Mouse (Mus musculus): ENCODE results near the gene Slc24a4. TPM values are rescaled to one million over a fixed set of nuclear protein-coding genes. Genes with fewer than 3 reads are reported as not detected.

The Slc24a4 gene
- polyA plus RNA-seq (2016; fragmentation: Nextera tagmentation; extraction: Ambion mirVana): 0.79 and 0.88 TPM in 2 replicates

- Histone ChIP-seq H3K4me1 (peaks cover 24% of the 10 kb centered on the region), H3K9ac (replicated peaks) (peak within 1 kb of the TSS; percentile 46), H3K9me3 (no peaks in the 10 kb centered on the region), H3K4me3 (peak within 1 kb of the TSS; percentile 55), H3K4me2 (replicated peaks) (peak within 1 kb of the TSS; percentile 98), H3K36me3 (no peaks in the 10 kb centered on the region), H3K27ac (replicated peaks) (no peak within 1 kb of the TSS), H3K27me3 (peaks cover 64% of the 10 kb centered on the region)
- peak; percentile 49 for ATAC-seq (ENCODE audit: low FRiP score, low read depth)
- WGBS: under 1% methylated on average over 22 of the region's 34 CpGs
These were observed at the start of gene Slc24a4 for GRCm38 (mm10) chr12:102128081-102128790. Slc24a4 (plus strand) TSS chr12:102128733.

DNA sequence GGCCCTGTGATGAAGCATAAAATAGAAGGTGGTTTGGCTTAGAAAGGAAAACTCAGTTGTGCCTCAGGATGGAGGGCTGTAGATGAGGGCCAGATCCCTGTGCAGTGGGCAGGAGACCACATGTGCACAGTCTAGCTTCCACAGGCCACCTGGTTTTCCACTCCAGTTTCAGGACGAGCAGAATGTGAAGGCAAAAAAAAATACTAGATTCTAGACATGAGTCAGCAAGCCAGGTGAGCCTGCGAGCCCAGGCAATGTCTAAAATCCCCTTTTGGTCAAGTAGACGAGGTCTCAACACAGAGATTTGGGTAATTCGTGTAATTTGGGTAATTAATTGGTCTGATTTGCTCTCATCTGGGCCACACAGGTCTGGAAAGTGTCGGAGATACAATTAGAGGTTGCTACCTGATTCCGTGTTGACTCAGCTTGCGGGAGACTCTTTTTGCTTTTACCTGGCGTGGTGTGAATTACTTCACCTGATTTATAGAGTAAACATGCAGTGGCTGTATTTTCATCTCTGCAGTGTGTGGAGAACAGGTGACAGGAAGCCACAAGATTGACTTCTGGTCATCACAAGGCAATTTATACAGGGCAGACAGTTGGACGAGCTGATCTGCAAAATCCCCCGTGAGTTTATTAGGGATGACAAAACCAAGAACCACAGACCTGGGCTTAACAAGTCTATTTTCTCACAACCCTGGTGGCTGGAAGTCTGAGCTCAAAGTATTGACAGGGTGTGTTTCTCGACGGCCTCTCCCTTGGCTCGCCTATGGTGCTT is 45.7 kb upstream of the Slc24a4 start:
- 84% methylated on average over 13 of the region's 13 CpGs for whole genome bisulfite sequencing
- ATAC-seq (ENCODE audit: low FRiP score, low read depth): no peak
- Histone ChIP-seq H3K4me3 (no peak overlapping the region), H3K27ac (replicated peaks) (no peak overlapping the region), H3K4me2 (replicated peaks) (no peak overlapping the region), H3K9ac (replicated peaks) (no peak overlapping the region), H3K4me1 (no peaks in the 10 kb centered on the region), H3K36me3 (no peaks in the 10 kb centered on the region), H3K27me3 (no peaks in the 10 kb centered on the region), H3K9me3 (no peaks in the 10 kb centered on the region)

DNA sequence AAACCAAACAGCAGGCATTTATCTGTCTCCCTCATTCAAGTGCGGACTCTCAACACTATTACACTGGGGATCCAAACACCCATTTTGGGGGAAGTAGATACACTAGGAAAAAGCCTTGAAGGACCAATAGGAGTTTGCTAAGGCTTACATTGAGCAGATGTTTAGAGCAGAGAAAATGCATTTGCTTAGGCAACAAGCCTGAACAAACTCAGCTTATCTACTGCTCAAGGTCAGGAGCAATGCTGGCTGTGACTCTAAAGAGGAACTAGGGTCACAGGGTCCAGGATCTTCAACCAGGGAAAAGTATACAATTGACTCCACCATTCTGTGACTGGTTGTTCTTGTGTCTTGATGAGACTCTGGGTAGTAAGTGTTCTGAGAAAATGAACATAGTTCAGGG is 38.0 kb upstream of the Slc24a4 start:
- 85% methylated on average over 1 of the region's 1 CpGs for WGBS
- H3K9me3 ChIP-seq: no peaks in the 10 kb centered on the region
- H3K4me1 ChIP-seq: no peaks in the 10 kb centered on the region
- H3K36me3 ChIP-seq: no peaks in the 10 kb centered on the region
- no peak overlapping the region for H3K9ac ChIP-seq (replicated peaks)
- no peak for ATAC-seq (ENCODE audit: low FRiP score, low read depth)
- no peak overlapping the region for H3K27ac ChIP-seq (replicated peaks)
- no peaks in the 10 kb centered on the region for H3K27me3 ChIP-seq
- H3K4me3 ChIP-seq: no peak overlapping the region
- H3K4me2 ChIP-seq (replicated peaks): no peak overlapping the region

DNA sequence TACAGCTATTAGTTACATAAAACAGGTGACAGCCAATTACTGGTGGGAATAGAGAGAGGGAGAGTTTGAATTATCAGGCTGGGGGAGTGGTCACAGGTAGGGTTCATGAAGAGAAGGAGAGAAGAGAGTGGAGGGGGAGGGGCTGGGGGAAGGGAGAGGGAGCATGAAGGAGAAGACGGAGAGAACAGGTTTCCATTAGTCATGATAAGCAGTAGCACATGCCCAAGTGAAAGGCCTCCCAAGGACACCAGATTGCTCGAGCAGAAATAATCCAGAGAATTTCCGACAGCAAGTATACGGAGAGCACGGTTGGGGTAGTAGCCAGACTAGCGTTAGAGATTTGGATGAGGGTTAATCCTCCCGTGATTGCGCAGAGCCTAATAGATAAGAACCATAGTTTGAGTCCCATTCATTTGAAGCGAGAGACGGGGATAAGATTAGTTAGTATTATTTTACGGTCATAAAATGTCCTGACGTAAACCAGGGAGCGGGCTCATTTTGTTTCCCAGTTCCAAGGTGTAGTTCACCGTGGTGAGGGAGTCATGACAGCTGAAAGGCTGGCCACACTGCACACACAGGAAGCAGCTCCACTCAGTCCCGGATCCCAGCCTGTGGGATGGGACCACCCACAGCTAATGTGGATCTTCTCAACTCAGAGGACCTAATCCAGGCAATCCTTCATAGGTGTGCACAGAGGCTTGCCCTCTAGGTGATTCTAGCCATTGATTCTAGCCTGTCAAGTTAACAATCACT is 36.0 kb upstream of the Slc24a4 start:
- Histone ChIP-seq H3K9ac (replicated peaks) (no peak overlapping the region), H3K27me3 (no peaks in the 10 kb centered on the region), H3K27ac (replicated peaks) (no peak overlapping the region), H3K4me1 (no peaks in the 10 kb centered on the region), H3K4me3 (no peak overlapping the region), H3K36me3 (no peaks in the 10 kb centered on the region), H3K9me3 (no peaks in the 10 kb centered on the region), H3K4me2 (replicated peaks) (no peak overlapping the region)
- no peak for ATAC-seq (ENCODE audit: low FRiP score, low read depth)
- 85% methylated on average over 15 of the region's 15 CpGs for WGBS

DNA sequence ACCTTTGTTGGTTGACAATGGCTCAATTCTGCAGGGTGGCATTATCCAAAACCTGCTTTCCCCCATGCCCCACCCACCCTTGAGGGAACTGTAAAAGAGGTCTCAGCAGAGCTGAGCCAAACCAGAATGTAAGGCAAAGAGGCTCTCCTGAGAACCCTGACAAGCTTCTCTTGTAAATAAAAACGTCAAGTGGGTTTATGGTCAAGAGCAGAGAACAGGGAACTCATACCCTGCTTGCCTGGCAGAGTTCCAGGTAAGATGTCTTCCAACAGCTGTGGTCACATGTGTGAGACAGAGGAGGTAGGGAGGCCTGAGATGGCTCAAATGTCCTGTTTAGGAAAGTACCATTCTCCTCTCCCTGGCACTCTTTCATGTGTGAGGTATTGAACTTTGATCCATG is 22.5 kb upstream of the Slc24a4 start:
- Histone ChIP-seq H3K9me3 (no peaks in the 10 kb centered on the region), H3K4me1 (peaks cover 4% of the 10 kb centered on the region; the same call in 1 of the 2 replicates), H3K9ac (replicated peaks) (no peak overlapping the region), H3K27ac (replicated peaks) (no peak overlapping the region), H3K4me3 (no peak overlapping the region), H3K27me3 (no peaks in the 10 kb centered on the region), H3K4me2 (replicated peaks) (no peak overlapping the region), H3K36me3 (no peaks in the 10 kb centered on the region)
- whole genome bisulfite sequencing: 12% methylated on average over 1 of the region's 1 CpGs
- no peak for ATAC-seq (ENCODE audit: low FRiP score, low read depth)

DNA sequence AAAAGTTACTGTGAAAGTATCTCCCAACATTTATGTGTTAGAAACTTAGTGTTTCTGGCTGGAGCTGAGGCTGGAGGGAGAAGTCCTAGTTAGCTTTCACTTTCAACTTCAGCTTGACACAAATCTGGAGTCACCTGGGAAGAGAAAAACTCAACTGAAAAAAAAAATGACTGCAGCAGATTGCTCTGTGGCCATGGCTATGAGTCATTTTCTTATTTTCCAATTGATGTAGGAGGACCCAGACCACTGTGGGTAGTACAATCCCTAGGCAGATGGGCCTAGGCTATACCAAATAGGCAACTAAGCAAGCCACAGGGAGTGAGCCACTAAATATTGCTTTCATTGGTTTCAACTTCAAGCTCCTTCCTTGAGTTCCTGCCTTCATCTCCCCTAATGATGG is 19.7 kb upstream of the Slc24a4 start:
- Histone ChIP-seq H3K27me3 (no peaks in the 10 kb centered on the region), H3K4me3 (no peak overlapping the region), H3K4me2 (replicated peaks) (no peak overlapping the region), H3K27ac (replicated peaks) (no peak overlapping the region), H3K9me3 (no peaks in the 10 kb centered on the region), H3K4me1 (peaks cover 17% of the 10 kb centered on the region), H3K9ac (replicated peaks) (no peak overlapping the region), H3K36me3 (no peaks in the 10 kb centered on the region)
- no peak for ATAC-seq (ENCODE audit: low FRiP score, low read depth)

DNA sequence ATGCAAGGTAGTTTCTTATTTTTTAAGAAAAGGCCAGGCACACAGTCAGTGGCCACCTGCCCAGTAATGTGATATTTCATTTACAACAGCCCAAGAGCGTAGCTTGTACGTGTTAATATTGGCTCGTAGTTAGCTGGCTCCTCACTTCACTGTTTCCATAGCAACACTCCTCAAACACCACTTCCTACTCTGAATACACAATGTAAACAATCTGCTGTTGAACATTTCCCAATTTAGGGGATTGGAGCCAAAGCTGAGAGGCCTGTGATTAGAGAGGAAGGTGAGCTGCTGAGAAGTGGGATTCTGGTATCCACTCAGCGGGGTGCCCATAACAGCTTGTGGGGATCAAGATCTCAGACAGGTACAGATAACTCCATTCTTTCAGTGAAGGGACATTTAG is 16.0 kb upstream of the Slc24a4 start:
- Histone ChIP-seq H3K4me3 (no peak overlapping the region), H3K36me3 (no peaks in the 10 kb centered on the region), H3K4me1 (peaks cover 12% of the 10 kb centered on the region), H3K27ac (replicated peaks) (no peak overlapping the region), H3K4me2 (replicated peaks) (no peak overlapping the region), H3K9me3 (no peaks in the 10 kb centered on the region), H3K27me3 (no peaks in the 10 kb centered on the region), H3K9ac (replicated peaks) (no peak overlapping the region)
- WGBS: 62% methylated on average over 4 of the region's 4 CpGs
- ATAC-seq (ENCODE audit: low FRiP score, low read depth): no peak

DNA sequence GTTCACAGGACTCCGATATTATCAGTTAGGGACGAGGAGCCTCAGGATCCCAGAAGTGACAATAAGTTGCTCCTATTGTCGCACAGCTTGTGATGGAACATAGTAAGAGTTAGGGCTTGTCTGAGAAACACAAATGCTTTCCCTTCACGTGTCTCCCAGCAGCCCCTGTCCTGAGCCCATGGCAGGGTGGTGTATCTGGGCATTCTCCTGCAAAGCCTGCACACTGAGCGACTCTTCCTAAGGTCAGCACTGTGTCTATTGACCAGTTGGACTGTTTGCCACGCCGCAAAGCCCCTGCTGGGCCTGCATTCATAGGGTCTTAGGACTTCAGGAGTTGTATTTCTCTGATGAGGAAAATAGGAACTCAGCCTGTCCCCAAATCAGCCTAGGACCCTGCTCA is 15.6 kb upstream of the Slc24a4 start:
- H3K9me3 ChIP-seq: no peaks in the 10 kb centered on the region
- WGBS: 57% methylated on average over 7 of the region's 7 CpGs
- no peaks in the 10 kb centered on the region for H3K36me3 ChIP-seq
- no peak for ATAC-seq (ENCODE audit: low FRiP score, low read depth)
- H3K4me3 ChIP-seq: no peak overlapping the region
- H3K27ac ChIP-seq (replicated peaks): no peak overlapping the region
- no peak overlapping the region for H3K9ac ChIP-seq (replicated peaks)
- no peak overlapping the region for H3K4me2 ChIP-seq (replicated peaks)
- H3K27me3 ChIP-seq: no peaks in the 10 kb centered on the region
- H3K4me1 ChIP-seq: peaks cover 12% of the 10 kb centered on the region

DNA sequence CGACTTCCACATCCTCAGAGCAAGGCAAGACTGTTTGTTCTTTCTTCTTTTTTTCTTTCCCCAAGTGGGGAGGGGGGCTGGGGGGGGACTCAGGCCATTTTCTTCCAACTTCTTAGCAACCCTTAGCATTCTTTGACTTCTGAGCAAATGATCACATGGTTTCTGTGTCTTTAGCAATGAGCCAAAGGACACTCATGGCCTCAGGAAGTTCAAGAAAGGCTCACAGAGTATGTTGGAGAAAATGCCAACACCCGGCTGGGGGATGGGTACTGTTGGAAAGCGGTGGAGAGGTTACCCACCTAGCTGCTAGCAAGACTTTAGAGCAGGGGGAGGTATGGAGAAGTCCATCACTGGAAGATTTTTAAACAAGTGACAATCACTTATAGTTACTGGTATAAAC is 15.1 kb upstream of the Slc24a4 start:
- H3K4me3 ChIP-seq: no peak overlapping the region
- WGBS: 69% methylated on average over 3 of the region's 3 CpGs
- ATAC-seq (ENCODE audit: low FRiP score, low read depth): no peak
- no peaks in the 10 kb centered on the region for H3K27me3 ChIP-seq
- no peak overlapping the region for H3K27ac ChIP-seq (replicated peaks)
- H3K36me3 ChIP-seq: no peaks in the 10 kb centered on the region
- H3K4me2 ChIP-seq (replicated peaks): no peak overlapping the region
- H3K9ac ChIP-seq (replicated peaks): no peak overlapping the region
- no peaks in the 10 kb centered on the region for H3K9me3 ChIP-seq
- H3K4me1 ChIP-seq: peaks cover 12% of the 10 kb centered on the region

DNA sequence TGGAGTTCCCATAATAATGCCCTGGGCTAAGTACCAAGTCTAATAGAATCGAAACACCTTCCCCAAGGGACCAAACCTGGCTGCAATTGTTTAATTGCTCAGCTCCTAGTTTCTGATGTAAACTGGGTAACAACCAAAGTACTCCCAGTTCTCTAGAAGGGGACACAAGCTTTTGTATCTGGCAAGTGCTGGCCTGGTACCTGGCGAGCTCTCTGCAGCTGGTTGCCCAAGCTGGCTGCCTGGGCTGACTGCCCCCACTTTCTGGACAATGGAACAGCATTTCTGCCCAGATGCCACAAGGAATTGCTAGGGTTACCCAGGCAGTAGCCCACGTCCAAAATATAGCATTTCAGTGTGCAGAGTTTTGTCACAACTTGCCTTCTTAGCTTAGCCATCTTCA is 12.0 kb upstream of the Slc24a4 start:
- Histone ChIP-seq H3K9me3 (no peaks in the 10 kb centered on the region), H3K9ac (replicated peaks) (no peak overlapping the region), H3K27ac (replicated peaks) (no peak overlapping the region), H3K4me1 (peaks cover 12% of the 10 kb centered on the region), H3K4me3 (no peak overlapping the region), H3K4me2 (replicated peaks) (no peak overlapping the region), H3K27me3 (no peaks in the 10 kb centered on the region), H3K36me3 (no peaks in the 10 kb centered on the region)
- ATAC-seq (ENCODE audit: low FRiP score, low read depth): no peak
- WGBS: 74% methylated on average over 3 of the region's 3 CpGs

GRCm38 (mm10) chr12:102118014-102118413 is 10.5 kb upstream of the Slc24a4 start:
- H3K4me3 ChIP-seq: no peak overlapping the region
- H3K4me1 ChIP-seq: peaks cover under 1% of the 10 kb centered on the region; the same call in 1 of the 2 replicates
- no peak overlapping the region for H3K9ac ChIP-seq (replicated peaks)
- H3K27me3 ChIP-seq: no peaks in the 10 kb centered on the region
- ATAC-seq (ENCODE audit: low FRiP score, low read depth): no peak
- no peak overlapping the region for H3K4me2 ChIP-seq (replicated peaks)
- no peaks in the 10 kb centered on the region for H3K36me3 ChIP-seq
- WGBS: 92% methylated on average over 7 of the region's 7 CpGs
- H3K27ac ChIP-seq (replicated peaks): no peak overlapping the region
- no peaks in the 10 kb centered on the region for H3K9me3 ChIP-seq

DNA sequence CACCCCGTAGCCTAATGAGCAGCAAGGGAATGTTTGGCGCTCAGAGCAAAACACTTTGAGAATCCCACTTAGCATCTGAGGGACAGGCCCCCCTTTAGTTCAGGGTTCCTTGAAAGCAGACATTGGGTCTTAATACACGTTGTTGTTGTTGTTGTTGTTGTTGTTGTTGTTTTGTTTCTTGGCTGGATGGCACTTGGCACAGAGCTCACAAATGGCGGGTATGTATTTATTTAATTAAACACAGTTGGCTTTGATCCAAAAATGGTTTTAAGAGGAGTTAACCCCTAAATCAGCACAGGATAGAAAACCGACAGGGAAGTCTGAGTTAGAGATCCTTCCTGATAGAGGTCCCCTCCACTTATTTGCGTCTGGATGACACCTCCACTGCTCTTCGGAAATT is 932 bp upstream of the Slc24a4 start:
- no peaks in the 10 kb centered on the region for H3K9me3 ChIP-seq

More for the DNA sequence above, 932 bp upstream of the Slc24a4 start:
- Histone ChIP-seq H3K27me3 (peaks cover 63% of the 10 kb centered on the region), H3K27ac (replicated peaks) (no peak overlapping the region), H3K4me2 (replicated peaks) (peak overlapping the region; percentile 98), H3K36me3 (no peaks in the 10 kb centered on the region), H3K4me1 (peaks cover 24% of the 10 kb centered on the region), H3K4me3 (no peak overlapping the region), H3K9ac (replicated peaks) (no peak overlapping the region)
- WGBS: 11% methylated on average over 7 of the region's 7 CpGs
- ATAC-seq (ENCODE audit: low FRiP score, low read depth): no peak

All from midbrain, embryonic 12.5 days (tissue).